Mouse (Mus musculus): ENCODE results near the gene Gm49673. TPM values are rescaled to one million over a fixed set of nuclear protein-coding genes. Genes with fewer than 3 reads are reported as not detected.
"Not testable (repeated sequence)": the region's sequence is repeated elsewhere in the genome, so short reads cannot be mapped to it uniquely, and the experiment has no call there.

The Gm49673 gene
- polyA plus RNA-seq, 1 experiment, result not detected

DNA sequence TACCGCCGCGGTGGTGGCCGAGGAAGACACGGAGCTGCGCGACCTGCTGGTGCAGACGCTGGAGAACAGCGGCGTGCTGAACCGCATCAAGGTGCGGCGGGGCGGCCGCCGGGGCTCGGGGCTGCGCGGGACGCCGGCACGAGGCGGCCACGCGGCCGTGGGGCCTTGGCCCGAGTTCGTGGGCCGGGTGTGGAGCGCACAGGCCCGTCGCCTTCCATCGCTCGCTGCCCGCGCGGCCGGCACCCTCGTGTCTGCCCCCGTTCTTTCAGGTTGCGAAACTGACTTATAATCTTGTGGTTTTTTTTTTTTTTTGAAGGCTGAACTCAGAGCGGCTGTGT, 18.0 kb upstream of the Gm49673 start:
- Histone ChIP-seq H3K27ac (ENCODE audit: control insufficient read depth, insufficient read depth, low read depth, low read length, poor library complexity) (peak overlapping the region; percentile 89), H3K4me3 (replicated peaks; ENCODE audit: control insufficient read depth, low read depth, low read length) (peak overlapping the region; percentile 70)
- H3K4me1 ChIP-seq (ENCODE audit: control insufficient read depth, insufficient read depth, low read length), result not testable (repeated sequence)
- WGBS, result 1% methylated on average over 38 of the region's 42 CpGs

DNA sequence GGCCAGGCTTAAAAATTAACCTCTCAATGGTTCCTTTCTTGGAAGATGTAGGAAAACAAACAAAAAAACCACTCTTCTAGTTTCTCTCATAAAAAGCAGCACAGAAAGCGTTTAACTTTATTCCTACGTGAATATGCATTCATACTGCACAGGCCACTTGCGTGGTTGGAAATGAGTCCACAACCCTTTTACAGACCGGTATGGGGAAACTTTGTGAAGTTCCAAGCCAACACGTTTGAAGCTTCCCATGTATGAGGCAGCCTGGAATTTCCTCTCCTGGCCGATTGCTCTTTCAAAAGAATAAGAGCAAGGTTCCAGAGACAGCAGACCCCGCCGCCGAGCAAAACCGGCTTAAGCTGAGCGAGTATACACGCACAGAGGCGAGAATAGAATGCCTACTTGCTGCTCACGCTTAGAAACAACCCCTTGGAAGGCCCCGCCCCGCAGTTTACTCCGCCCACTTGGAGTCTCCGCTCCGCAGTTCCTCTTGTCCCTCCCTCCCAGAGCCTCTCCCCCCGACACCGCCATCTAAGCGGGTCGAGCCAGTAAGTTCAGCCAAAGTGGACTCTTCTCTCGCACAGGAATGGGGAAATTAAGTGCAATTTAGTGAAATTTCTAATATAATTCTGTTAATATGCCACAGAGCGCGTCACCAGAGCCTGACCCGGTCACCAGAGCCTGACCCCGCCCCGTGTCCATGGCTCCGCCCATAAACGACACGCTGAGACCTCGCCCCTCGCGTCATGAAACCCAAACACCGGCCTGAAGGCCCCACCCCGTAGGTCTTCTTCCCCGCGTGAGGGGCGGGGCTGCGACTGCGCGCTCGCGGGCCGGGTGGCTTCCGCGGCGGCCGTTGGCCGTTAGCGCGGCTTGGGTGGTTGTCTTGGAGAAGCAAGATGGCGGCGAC, 17.4 kb upstream of the Gm49673 start, which contains the start of gene Fgfr1op:
Gene Fgfr1op, plus strand, starts transcription at position 801 of the 907 bp plus-strand sequence.
- Histone ChIP-seq H3K27ac (ENCODE audit: control insufficient read depth, insufficient read depth, low read depth, low read length, poor library complexity) (peak within 1 kb of the TSS; percentile 89), H3K4me3 (replicated peaks; ENCODE audit: control insufficient read depth, low read depth, low read length) (peak within 1 kb of the TSS; percentile 70)
- H3K4me1 ChIP-seq (ENCODE audit: control insufficient read depth, insufficient read depth, low read length), result not testable (repeated sequence)
- WGBS, result under 1% methylated on average over 20 of the region's 55 CpGs

DNA sequence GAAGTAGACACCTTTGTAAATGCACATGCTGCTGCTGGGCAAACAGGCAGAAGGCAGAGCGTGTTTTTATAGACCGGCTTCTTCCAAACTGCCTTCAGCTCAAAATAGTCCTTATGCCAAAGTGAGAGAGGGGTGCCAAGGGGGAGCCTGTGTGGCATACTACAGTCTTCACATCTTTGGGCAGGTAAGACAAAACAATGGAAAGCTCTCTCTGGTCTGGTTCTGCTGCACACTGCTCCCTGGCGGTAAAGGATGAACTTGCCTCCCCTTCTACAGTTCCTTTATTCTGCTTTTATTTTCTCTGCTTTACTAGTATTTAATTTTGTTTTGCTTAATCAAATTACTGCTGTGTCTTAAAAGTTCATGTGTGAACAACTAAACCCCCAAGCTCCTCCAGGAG, 13.4 kb upstream of the Gm49673 start:
- not testable (repeated sequence) for H3K4me3 ChIP-seq (replicated peaks; ENCODE audit: control insufficient read depth, low read depth, low read length); H3K27ac ChIP-seq (ENCODE audit: control insufficient read depth, insufficient read depth, low read depth, low read length, poor library complexity); H3K4me1 ChIP-seq (ENCODE audit: control insufficient read depth, insufficient read depth, low read length)
- peak; percentile 43 for TF ChIP-seq CTCF (IDR thresholded peaks at IDR 0.05; ENCODE audit: control insufficient read depth, insufficient read depth, low read length)
- 53% methylated on average over 3 of the region's 3 CpGs for WGBS

DNA sequence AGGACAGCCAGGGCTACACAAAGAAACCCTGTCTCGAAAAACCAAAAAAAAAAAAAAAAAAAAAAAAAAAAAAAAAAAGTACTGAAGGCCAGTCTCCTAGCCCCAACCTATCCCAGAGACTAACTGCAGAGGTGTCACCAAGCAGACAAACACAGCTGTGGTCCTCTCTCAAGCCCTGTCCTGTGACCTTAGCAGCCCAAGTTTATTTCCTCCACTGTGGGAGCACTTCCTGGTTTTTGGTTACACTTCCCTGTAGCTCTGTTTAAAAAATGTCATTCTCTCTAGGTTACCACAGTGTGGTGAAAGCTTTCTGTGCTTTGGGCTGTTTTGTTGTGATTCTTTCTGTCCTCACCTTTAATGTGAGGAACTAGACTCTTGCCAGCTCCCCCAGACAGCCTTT, 11.0 kb upstream of the Gm49673 start:
- H3K4me3 ChIP-seq (replicated peaks; ENCODE audit: control insufficient read depth, low read depth, low read length); H3K27ac ChIP-seq (ENCODE audit: control insufficient read depth, insufficient read depth, low read depth, low read length, poor library complexity); H3K4me1 ChIP-seq (ENCODE audit: control insufficient read depth, insufficient read depth, low read length): not testable (repeated sequence)
- WGBS, result no CpG with 5 or more reads among the region's 1 CpGs

DNA sequence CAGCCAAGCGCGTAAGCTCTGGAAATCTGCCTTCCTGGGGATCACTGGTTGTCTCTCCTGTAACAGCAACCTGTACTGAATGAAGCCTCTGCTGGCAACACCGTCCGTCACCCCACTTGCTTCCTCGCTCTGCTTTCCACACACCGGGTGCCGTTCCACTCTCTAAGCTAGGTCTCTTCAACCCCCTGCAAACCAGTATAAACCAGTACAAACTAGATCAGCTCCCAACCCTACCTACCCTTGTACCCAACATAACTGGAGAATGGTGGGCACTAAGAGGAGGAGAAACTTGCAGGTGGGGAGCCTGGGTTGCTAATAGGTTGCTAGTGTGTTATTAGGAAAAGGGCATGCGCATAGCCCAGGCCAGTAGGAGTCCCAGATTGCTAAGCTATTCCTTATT, 8.4 kb upstream of the Gm49673 start:
- H3K27ac ChIP-seq (ENCODE audit: control insufficient read depth, insufficient read depth, low read depth, low read length, poor library complexity); H3K4me3 ChIP-seq (replicated peaks; ENCODE audit: control insufficient read depth, low read depth, low read length): not testable (repeated sequence)
- WGBS, result 100% methylated on average over 1 of the region's 8 CpGs

DNA sequence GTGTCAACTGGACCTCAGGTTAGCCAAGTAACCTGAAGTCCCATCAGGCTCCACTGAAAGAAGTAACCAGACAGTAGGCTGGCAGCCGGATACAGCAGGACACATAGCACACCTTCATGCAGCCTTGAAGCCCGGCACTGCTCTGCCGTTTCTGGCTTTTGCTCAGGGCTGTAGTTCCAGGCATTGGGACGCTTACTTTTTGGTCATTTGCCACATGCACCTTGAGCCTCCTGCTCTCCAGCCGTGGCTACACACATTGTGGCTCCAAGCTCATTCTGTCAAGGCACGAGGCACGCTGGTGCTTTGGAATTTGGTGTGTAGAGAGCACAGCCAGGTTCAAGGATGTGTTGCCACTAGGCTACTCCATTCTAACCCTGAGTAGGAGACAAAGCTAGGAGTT, 7.4 kb upstream of the Gm49673 start:
- not testable (repeated sequence) for H3K4me3 ChIP-seq (replicated peaks; ENCODE audit: control insufficient read depth, low read depth, low read length); H3K27ac ChIP-seq (ENCODE audit: control insufficient read depth, insufficient read depth, low read depth, low read length, poor library complexity); H3K4me1 ChIP-seq (ENCODE audit: control insufficient read depth, insufficient read depth, low read length)
- 82% methylated on average over 7 of the region's 7 CpGs for WGBS

More for the DNA sequence above, 8.4 kb upstream of the Gm49673 start:
- not testable (repeated sequence) for H3K4me1 ChIP-seq (ENCODE audit: control insufficient read depth, insufficient read depth, low read length)

DNA sequence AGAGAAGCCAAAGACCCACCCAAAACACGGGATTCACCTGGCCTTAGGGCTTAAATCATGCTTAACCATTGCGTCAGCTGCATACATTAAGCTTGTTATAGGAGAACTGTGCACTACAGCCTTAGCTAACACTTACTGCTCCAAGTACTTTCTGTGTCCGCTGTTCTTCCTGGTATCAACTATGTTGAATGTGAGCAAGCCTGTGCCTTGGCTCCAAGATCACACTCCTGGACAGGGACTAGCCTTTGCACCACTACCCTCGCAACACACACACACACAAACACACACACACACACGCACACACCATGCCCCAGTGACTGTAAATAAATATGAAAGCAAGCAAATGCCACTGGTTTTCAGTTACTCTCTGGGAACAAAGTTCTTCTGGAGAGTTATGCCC, 657 bp downstream of the Gm49673 start:
- WGBS, result 11% methylated on average over 5 of the region's 5 CpGs
- H3K27ac ChIP-seq (ENCODE audit: control insufficient read depth, insufficient read depth, low read depth, low read length, poor library complexity); H3K4me1 ChIP-seq (ENCODE audit: control insufficient read depth, insufficient read depth, low read length): not testable (repeated sequence)
- H3K4me3 ChIP-seq (replicated peaks; ENCODE audit: control insufficient read depth, low read depth, low read length), result peak overlapping the region; percentile 65

DNA sequence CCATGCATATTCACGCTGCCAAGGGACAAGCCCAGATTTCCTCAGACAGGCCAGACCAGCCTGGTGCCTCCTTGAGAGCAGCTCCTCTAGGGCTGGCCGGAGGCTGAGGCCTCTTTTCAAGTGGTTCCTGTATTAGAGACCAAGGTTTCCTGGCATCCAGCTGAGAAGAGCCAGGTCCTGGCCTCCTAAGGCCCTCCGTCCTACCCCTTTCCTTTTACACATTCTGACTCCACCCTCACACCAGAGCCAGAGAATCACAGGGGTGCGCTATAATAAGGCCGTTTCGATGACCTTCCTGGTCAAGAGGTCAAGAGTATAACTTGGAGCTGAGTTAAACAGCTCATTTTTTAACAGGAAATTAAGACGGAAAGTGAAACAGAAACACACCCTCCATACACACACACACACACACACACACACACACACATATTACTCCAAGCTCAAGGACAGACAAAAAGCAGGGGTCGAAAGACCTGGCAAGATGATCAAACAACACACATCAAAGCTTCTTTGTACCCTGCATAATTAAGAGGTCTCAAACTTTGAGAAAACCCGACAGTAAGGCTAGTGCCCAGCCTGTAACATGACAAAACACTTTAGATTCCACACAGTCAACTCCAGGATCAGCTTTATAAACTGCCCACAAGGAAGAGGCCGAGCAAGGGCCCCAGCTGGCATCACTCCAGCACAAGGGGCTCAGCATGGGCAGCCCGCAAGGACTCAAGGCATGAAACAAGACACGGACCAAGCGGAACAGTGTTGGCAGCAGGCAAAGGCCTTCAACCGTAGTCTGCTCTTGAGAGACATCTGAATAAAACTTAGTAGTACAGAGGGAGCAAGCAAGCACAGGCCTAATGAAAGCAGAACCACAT, 3.5 kb downstream of the Gm49673 start:
- H3K27ac ChIP-seq (ENCODE audit: control insufficient read depth, insufficient read depth, low read depth, low read length, poor library complexity); H3K4me1 ChIP-seq (ENCODE audit: control insufficient read depth, insufficient read depth, low read length); H3K4me3 ChIP-seq (replicated peaks; ENCODE audit: control insufficient read depth, low read depth, low read length): not testable (repeated sequence)
- 38% methylated on average over 13 of the region's 14 CpGs for WGBS

DNA sequence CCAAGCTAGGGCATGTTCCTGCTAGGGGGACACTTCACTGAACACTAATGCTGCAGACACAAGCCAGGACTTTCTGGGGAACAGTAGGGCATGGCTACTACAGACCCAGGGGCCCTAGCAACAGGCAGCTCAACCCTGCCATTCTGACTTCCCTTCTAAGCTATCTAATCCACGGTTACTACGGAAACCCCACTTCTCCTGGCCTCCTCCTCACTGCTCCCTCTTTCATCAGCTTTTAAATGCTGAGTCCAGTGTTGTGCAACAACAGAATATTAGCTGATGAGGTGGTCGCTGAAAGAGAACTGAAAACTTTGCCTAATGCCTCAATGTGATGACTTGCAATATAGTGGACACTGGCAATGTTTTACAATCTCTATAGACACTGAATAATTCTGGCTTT, 7.4 kb downstream of the Gm49673 start:
- 37% methylated on average over 3 of the region's 3 CpGs for WGBS
- not testable (repeated sequence) for H3K4me1 ChIP-seq (ENCODE audit: control insufficient read depth, insufficient read depth, low read length); H3K27ac ChIP-seq (ENCODE audit: control insufficient read depth, insufficient read depth, low read depth, low read length, poor library complexity); H3K4me3 ChIP-seq (replicated peaks; ENCODE audit: control insufficient read depth, low read depth, low read length)

DNA sequence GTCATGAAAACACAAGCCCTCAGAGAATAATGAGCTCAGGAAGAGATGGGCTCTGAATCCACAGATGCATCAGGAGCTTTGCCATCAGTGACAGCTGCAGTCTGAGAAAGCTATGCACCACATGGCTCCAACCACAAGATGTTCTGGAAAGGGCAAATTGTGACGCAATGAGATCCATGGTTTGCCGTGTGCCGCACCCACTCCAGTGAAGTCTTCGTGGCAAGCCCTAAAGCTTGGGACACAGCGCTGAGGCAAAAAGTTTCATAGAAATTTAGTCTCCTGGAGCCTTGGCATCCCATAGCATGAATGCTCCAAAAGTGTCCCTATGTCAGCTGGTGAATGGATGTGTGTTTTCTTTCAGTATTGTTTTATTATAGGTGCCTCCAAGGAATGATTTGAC, 9.5 kb downstream of the Gm49673 start:
- H3K4me1 ChIP-seq (ENCODE audit: control insufficient read depth, insufficient read depth, low read length); H3K27ac ChIP-seq (ENCODE audit: control insufficient read depth, insufficient read depth, low read depth, low read length, poor library complexity); H3K4me3 ChIP-seq (replicated peaks; ENCODE audit: control insufficient read depth, low read depth, low read length): not testable (repeated sequence)
- 80% methylated on average over 5 of the region's 5 CpGs for WGBS

DNA sequence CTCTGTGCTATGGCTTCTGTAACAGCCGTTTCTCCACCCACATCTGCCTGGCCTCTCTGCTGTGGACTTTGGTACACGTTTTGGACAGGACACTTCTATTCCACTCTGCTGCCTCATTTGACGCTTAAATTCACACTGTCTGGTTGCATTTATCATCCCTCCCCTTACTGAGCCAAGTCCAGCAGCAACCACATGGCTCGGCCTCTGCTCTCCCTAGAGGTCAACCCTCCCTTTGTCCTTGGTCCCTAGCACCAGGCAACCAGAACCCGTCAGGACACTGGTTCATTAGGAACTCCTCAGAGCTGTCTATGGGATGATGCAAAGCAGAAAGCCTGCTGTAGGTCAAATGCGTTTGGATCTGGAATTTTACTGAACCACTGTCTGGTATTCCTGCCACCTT, 16.7 kb downstream of the Gm49673 start:
- H3K4me1 ChIP-seq (ENCODE audit: control insufficient read depth, insufficient read depth, low read length); H3K4me3 ChIP-seq (replicated peaks; ENCODE audit: control insufficient read depth, low read depth, low read length); H3K27ac ChIP-seq (ENCODE audit: control insufficient read depth, insufficient read depth, low read depth, low read length, poor library complexity): not testable (repeated sequence)
- WGBS, result no CpG with 5 or more reads among the region's 6 CpGs

DNA sequence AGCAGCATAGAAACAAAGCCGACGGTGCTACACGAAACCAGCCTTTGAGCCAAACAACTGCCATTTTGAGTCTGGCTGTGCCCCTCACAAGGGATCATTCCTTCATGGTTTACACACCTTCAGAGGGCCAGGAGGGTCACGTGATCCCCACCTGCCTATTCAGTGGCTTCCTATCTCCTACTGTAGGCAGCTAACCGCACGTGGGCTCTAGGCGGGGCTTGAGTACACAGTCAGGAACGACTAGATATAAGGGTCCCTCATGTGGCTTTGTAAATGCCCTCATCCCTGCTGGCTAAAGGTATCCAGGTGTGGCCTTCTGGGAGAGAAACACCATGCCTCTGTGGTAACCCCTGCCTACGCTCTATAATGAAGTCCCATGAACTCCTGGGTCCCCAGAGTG, 18.0 kb downstream of the Gm49673 start:
- H3K4me3 ChIP-seq (replicated peaks; ENCODE audit: control insufficient read depth, low read depth, low read length); H3K27ac ChIP-seq (ENCODE audit: control insufficient read depth, insufficient read depth, low read depth, low read length, poor library complexity); H3K4me1 ChIP-seq (ENCODE audit: control insufficient read depth, insufficient read depth, low read length): not testable (repeated sequence)
- WGBS, result 84% methylated on average over 9 of the region's 9 CpGs

DNA sequence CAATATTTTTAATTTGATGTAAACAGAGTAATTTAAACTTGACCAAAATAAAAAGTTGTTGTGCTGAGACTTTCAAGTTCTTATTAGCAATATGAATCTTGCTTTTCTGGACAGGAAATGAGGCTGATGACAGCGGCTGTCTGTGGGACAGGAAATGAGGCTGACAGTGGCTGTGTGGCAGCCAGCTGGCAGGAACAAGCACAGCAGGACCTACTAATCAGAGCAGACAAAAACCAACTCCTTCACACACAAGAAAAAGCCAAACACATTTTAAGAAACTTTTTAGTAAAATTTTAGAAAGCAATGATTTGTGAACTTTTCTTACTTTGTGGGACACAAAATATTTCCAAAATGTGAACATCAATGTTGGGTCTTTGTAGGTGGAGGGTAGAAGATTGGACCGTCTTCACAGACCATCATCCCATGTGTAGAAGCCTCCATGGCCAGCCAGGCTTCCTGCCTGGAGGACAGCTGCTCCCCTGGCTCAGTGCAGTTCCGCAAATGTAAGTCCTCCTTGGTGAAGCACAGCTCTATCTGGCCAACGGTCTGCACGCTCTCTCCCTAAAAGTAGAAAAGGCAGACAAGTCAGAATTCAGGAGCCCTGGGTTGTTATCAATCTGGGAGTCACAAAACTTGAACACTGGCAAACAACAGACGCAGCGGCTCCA, 19.1 kb downstream of the Gm49673 start:
- not testable (repeated sequence) for H3K4me1 ChIP-seq (ENCODE audit: control insufficient read depth, insufficient read depth, low read length); H3K27ac ChIP-seq (ENCODE audit: control insufficient read depth, insufficient read depth, low read depth, low read length, poor library complexity); H3K4me3 ChIP-seq (replicated peaks; ENCODE audit: control insufficient read depth, low read depth, low read length)
- WGBS, result 38% methylated on average over 2 of the region's 7 CpGs
